Mouse (Mus musculus): ENCODE data around the gene Stfa2. TPM values are rescaled to one million over a fixed set of nuclear protein-coding genes. Genes with fewer than 3 reads are reported as not detected.
"Not testable (repeated sequence)": the region's sequence is repeated elsewhere in the genome, so short reads cannot be mapped to it uniquely, and the experiment has no call there.

Gene Stfa2
- total RNA-seq (2014; rRNA removed; ENCODE audit: low replicate concordance), result not detected in 2 replicates
- polyA plus RNA-seq (2015; fragmentation: Nextera tagmentation; extraction: Ambion mirVana), result 1.4 and 1.8 TPM in 2 replicates

DNA sequence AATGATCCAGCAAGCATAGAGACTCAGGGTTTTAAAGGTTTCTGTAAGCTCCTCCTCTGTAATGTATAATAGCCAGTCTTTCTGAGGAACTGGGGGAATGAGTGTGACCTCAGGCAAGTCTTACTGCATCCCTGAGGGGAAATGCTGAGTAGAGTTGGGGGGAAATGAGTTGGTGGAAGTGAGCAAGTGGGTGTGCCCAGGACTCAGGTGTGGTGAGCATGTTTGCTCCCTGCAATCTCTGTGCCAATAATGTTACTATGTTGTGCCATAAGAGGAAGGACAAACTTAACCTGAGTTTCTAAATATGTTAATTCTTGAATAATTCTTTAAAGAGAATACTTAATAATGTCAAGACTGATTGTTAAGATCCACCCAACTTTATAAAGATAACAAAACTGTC lies at the start of gene Stfa2:
Gene Stfa2 (minus strand): TSS at position 101 of the 400 bp plus-strand sequence.
- Histone ChIP-seq H3K9ac (replicated peaks; ENCODE audit: low read depth, low read length) (no peak within 1 kb of the TSS), H3K27me3 (ENCODE audit: control insufficient read depth, insufficient read depth, low read length) (no peaks in the 10 kb centered on the region), H3K4me1 (ENCODE audit: control insufficient read depth, insufficient read depth) (no peaks in the 10 kb centered on the region), H3K9me3 (replicated peaks; ENCODE audit: control insufficient read depth, low read length) (no peaks in the 10 kb centered on the region), H3K4me3 (ENCODE audit: low read depth, low read length) (no peak within 1 kb of the TSS), H3K36me3 (replicated peaks; ENCODE audit: control insufficient read depth, insufficient read depth, low read length) (no peaks in the 10 kb centered on the region), H3K27ac (ENCODE audit: low read depth) (no peak within 1 kb of the TSS), H3K4me2 (ENCODE audit: low read depth, low read length) (no peak within 1 kb of the TSS)
- DNase-seq (ENCODE audit: low spot score) (no peak), ATAC-seq (ENCODE audit: insufficient read depth, low read depth) (no peak)
- TF ChIP-seq EP300 (IDR thresholded peaks at IDR 0.05; ENCODE audit: low read depth) (no peak), CTCF (IDR thresholded peaks at IDR 0.05; ENCODE audit: low read depth) (no peak)

DNA sequence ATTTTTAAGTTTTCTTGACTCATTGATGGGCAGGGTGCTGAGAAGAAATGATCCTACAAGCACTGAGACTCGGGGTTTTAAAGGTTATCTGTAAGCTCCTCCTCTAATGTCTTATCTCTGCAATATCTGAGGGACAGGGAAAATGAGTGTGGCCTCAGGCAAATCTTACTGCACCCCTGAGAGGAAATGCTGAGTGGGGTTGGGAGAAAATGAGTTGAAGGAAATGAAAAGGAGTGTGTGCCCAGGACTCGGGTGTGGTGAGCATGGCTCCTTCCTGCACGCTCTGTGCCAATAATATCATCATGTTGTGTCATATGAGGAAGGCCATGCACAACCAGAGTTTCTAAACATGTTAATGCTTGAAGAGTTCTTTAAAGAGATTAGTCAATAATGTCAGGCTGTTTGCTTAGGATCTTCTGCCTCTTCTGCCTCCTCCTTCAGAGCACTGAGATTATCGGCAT lies 47.1 kb upstream of the Stfa2 start, which contains the start of gene Stfa3:
Gene Stfa3 (minus strand): TSS at position 51 of the 461 bp plus-strand sequence.
- Histone ChIP-seq H3K36me3 (replicated peaks; ENCODE audit: control insufficient read depth, insufficient read depth, low read length) (no peaks in the 10 kb centered on the region), H3K27ac (ENCODE audit: low read depth) (no peak within 1 kb of the TSS), H3K4me3 (ENCODE audit: low read depth, low read length) (no peak within 1 kb of the TSS), H3K4me2 (ENCODE audit: low read depth, low read length) (no peak within 1 kb of the TSS), H3K9me3 (replicated peaks; ENCODE audit: control insufficient read depth, low read length) (no peaks in the 10 kb centered on the region), H3K9ac (replicated peaks; ENCODE audit: low read depth, low read length) (no peak within 1 kb of the TSS), H3K4me1 (ENCODE audit: control insufficient read depth, insufficient read depth) (no peaks in the 10 kb centered on the region), H3K27me3 (ENCODE audit: control insufficient read depth, insufficient read depth, low read length) (no peaks in the 10 kb centered on the region)
- DNase-seq (ENCODE audit: low spot score), result no peak
- no peak for ATAC-seq (ENCODE audit: insufficient read depth, low read depth)
- TF ChIP-seq CTCF (IDR thresholded peaks at IDR 0.05; ENCODE audit: low read depth) (no peak), EP300 (IDR thresholded peaks at IDR 0.05; ENCODE audit: low read depth) (no peak)
- WGBS, result 63% methylated on average over 4 of the region's 4 CpGs

DNA sequence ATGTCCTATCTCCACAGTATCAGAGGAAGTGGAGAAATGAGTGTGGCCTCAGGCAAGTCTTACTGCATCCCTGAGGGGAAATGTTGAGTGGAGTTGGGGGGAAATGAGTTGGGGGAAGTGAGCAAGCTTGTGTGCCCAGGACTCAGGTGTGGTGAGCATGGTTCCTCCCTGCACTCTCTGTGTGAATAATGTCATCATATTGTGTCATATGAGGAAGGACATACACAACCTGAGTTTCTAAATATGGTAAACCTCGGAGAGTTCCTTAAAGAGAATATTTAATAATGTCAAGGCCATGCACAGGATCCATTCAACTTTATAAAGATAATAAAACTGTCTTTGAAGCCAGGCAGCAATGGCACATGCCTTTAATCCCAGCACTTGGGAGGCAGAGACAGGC lies 12.7 kb upstream of the Stfa2 start:
- not testable (repeated sequence) for H3K36me3 ChIP-seq (replicated peaks; ENCODE audit: control insufficient read depth, insufficient read depth, low read length); H3K9ac ChIP-seq (replicated peaks; ENCODE audit: low read depth, low read length); H3K4me1 ChIP-seq (ENCODE audit: control insufficient read depth, insufficient read depth); H3K9me3 ChIP-seq (replicated peaks; ENCODE audit: control insufficient read depth, low read length); ATAC-seq (ENCODE audit: insufficient read depth, low read depth); H3K4me2 ChIP-seq (ENCODE audit: low read depth, low read length); H3K27ac ChIP-seq (ENCODE audit: low read depth); H3K4me3 ChIP-seq (ENCODE audit: low read depth, low read length); H3K27me3 ChIP-seq (ENCODE audit: control insufficient read depth, insufficient read depth, low read length); DNase-seq (ENCODE audit: low spot score)
- WGBS, result 65% methylated on average over 1 of the region's 1 CpGs

DNA sequence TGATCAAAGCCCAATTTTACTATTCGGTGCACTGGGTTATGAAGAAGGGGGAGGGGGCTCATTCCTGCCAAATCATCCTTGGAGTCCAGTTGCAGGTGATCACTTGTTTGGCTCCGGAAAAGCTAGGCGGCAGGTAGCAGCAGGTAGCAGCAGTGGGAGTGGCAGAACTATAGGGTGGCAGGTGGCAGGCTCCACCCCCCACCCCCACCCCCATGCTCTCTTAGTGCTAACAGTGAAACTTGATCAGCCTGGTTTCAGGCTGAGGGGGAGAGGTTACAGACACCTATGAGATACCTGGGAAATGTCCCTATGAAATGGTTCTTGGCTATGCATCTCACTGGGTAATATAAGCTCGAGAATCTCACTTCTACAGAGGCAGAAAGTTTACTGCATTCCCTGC lies 19.2 kb downstream of the Stfa2 start:
- no peak for ATAC-seq (ENCODE audit: insufficient read depth, low read depth)
- no peak overlapping the region for H3K4me3 ChIP-seq (ENCODE audit: low read depth, low read length)

DNA sequence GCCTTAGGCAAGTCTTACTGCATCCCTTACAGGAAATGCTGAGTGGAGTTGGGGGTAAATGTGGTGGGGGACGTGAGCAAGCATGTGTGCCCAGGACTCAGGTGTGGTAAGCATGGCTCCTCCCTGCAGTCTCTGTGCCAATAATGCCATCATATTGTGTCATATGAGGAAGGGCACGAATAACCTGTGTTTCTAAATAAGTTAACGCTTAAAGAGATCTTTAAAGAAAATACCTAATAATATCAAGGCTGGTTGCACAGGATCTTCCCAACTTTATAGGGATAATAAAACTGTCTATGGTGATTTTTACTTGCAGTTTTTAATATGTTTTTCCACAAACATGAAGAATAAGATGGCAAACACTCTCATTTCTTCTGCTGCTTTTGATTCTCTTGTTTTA lies 40.6 kb downstream of the Stfa2 start, which contains the start of gene BC100530:
Gene BC100530 (minus strand): TSS at position 101 of the 400 bp plus-strand sequence.
- H3K4me3 ChIP-seq (ENCODE audit: low read depth, low read length); H3K27ac ChIP-seq (ENCODE audit: low read depth): not testable (repeated sequence)
- WGBS, result 61% methylated on average over 3 of the region's 3 CpGs

More for the DNA sequence above, 19.2 kb downstream of the Stfa2 start:
- Histone ChIP-seq H3K4me2 (ENCODE audit: low read depth, low read length) (no peak overlapping the region), H3K9me3 (replicated peaks; ENCODE audit: control insufficient read depth, low read length) (no peaks in the 10 kb centered on the region), H3K36me3 (replicated peaks; ENCODE audit: control insufficient read depth, insufficient read depth, low read length) (no peaks in the 10 kb centered on the region), H3K27me3 (ENCODE audit: control insufficient read depth, insufficient read depth, low read length) (no peaks in the 10 kb centered on the region), H3K4me1 (ENCODE audit: control insufficient read depth, insufficient read depth) (no peaks in the 10 kb centered on the region), H3K27ac (ENCODE audit: low read depth) (no peak overlapping the region), H3K9ac (replicated peaks; ENCODE audit: low read depth, low read length) (no peak overlapping the region)
- no peak for TF ChIP-seq CTCF (IDR thresholded peaks at IDR 0.05; ENCODE audit: low read depth)
- no peak for TF ChIP-seq EP300 (IDR thresholded peaks at IDR 0.05; ENCODE audit: low read depth)
- DNase-seq (ENCODE audit: low spot score), result no peak
- whole genome bisulfite sequencing, result 21% methylated on average over 4 of the region's 4 CpGs

More for the DNA sequence above, 40.6 kb downstream of the Stfa2 start, which contains the start of gene BC100530:
- ATAC-seq (ENCODE audit: insufficient read depth, low read depth); H3K4me1 ChIP-seq (ENCODE audit: control insufficient read depth, insufficient read depth); H3K27me3 ChIP-seq (ENCODE audit: control insufficient read depth, insufficient read depth, low read length); H3K9ac ChIP-seq (replicated peaks; ENCODE audit: low read depth, low read length); DNase-seq (ENCODE audit: low spot score); H3K36me3 ChIP-seq (replicated peaks; ENCODE audit: control insufficient read depth, insufficient read depth, low read length); H3K4me2 ChIP-seq (ENCODE audit: low read depth, low read length); H3K9me3 ChIP-seq (replicated peaks; ENCODE audit: control insufficient read depth, low read length): not testable (repeated sequence)

Other genes starting within 250 kb of the Stfa2 start
- not detected in 2 replicates for gene Gm5483, start 224.2 kb downstream of the Stfa2 start, total RNA-seq (2014; rRNA removed; ENCODE audit: low replicate concordance)
- gene Gm5483, start 224.2 kb downstream of the Stfa2 start, polyA plus RNA-seq (2015; fragmentation: Nextera tagmentation; extraction: Ambion mirVana), result 3.1 and 4.5 TPM in 2 replicates
- gene Gm5416, start 198.1 kb downstream of the Stfa2 start, total RNA-seq (2014; rRNA removed; ENCODE audit: low replicate concordance), result not detected in 2 replicates
- 0.89 TPM in 2 replicates for gene Gm5416, start 198.1 kb downstream of the Stfa2 start, polyA plus RNA-seq (2015; fragmentation: Nextera tagmentation; extraction: Ambion mirVana)
- not detected in 2 replicates for gene 2010005H15Rik, start 187.0 kb downstream of the Stfa2 start, total RNA-seq (2014; rRNA removed; ENCODE audit: low replicate concordance)
- 0.48 and 1.0 TPM in 2 replicates for gene 2010005H15Rik, start 187.0 kb downstream of the Stfa2 start, polyA plus RNA-seq (2015; fragmentation: Nextera tagmentation; extraction: Ambion mirVana)
- 2.0 and 13.4 TPM in 2 replicates for gene Stfa1, start 131.5 kb downstream of the Stfa2 start, total RNA-seq (2014; rRNA removed; ENCODE audit: low replicate concordance)
- gene Stfa1, start 131.5 kb downstream of the Stfa2 start, polyA plus RNA-seq (2015; fragmentation: Nextera tagmentation; extraction: Ambion mirVana), result 5.8 and 7.1 TPM in 2 replicates
- not detected in 2 replicates for gene BC117090, start 74.1 kb downstream of the Stfa2 start, total RNA-seq (2014; rRNA removed; ENCODE audit: low replicate concordance)
- not detected in 2 replicates for gene BC117090, start 74.1 kb downstream of the Stfa2 start, polyA plus RNA-seq (2015; fragmentation: Nextera tagmentation; extraction: Ambion mirVana)
- 12.9 TPM in 1 of 2 replicates, not detected in the other for gene BC100530, start 40.7 kb downstream of the Stfa2 start, total RNA-seq (2014; rRNA removed; ENCODE audit: low replicate concordance)
- gene BC100530, start 40.7 kb downstream of the Stfa2 start, polyA plus RNA-seq (2015; fragmentation: Nextera tagmentation; extraction: Ambion mirVana), result 4.7 TPM in 2 replicates
- not detected in 2 replicates for gene Stfa3, start 46.9 kb upstream of the Stfa2 start, total RNA-seq (2014; rRNA removed; ENCODE audit: low replicate concordance)
- gene Stfa3, start 46.9 kb upstream of the Stfa2 start, polyA plus RNA-seq (2015; fragmentation: Nextera tagmentation; extraction: Ambion mirVana), result 0.78 and 1.4 TPM in 2 replicates
- gene Casr, start 153.7 kb upstream of the Stfa2 start, total RNA-seq (2014; rRNA removed; ENCODE audit: low replicate concordance), result 0.31 TPM in 1 of 2 replicates, not detected in the other
- gene Casr, start 153.7 kb upstream of the Stfa2 start, polyA plus RNA-seq (2015; fragmentation: Nextera tagmentation; extraction: Ambion mirVana), result not detected in 2 replicates

Data from heart, postnatal 0 days (tissue).